Mouse (Mus musculus): ENCODE data around the gene Plcxd3. TPM values are rescaled to one million over a fixed set of nuclear protein-coding genes. Genes with fewer than 3 reads are reported as not detected.

Gene Plcxd3
- total RNA-seq (2023): not detected

DNA sequence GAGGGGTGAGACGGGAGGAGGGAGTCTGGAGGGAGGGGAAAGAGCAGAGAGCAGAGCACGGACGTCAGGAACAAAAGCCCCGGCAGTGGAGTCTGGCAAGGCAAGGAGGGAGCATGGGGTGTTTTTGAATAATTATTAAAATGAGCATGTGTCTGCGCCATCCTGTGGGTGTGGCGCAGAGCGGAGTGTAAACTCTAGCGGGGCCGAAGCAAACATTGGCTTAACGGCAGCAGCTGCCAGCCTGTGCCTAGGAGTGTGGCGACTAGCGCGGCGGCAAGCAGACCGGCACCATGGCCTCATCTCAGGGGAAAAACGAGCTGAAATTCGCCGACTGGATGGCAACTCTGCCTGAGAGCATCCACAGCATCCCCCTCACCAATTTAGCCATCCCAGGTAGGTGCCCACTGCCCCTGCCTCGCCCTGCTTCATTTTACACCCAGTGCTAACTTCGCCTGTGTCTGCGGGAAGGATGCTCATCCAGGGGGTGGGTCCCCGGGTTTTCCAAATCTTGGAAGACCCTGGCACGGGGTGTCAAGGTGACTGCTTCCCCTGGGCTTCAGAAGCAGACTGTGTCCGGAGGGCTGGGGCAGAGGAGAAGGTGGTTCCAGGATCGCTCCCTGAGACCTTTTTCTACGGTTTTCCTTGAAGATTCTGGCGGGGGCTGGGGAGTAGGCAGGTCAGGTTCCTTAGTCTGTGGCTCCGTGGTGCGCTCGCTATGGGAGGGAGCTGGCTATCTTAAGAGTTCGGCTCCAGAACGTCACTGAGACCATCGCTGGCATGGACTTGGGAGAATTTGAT, at the start of gene Plcxd3:
Gene Plcxd3, plus strand, starts transcription at position 69 of the 798 bp plus-strand sequence.

